Mouse (Mus musculus) cerebellum, adult 8-10 months (tissue): ENCODE data around the gene Hfe2.
"Not testable (repeated sequence)": the region's sequence is repeated elsewhere in the genome, so short reads cannot be mapped to it uniquely, and the experiment has no call there.

Experiments
- DNase-seq: peaks from one replicate; pipeline ENCODE4 v3.0.0; 2022

Hfe2 gene

GRCm38 (mm10) chr3:96496620-96497275 lies 28.2 kb upstream of the Hfe2 start:
- DNase-seq, result not testable (repeated sequence)

- peak; percentile 83 for DNase-seq
These were observed 27.4 kb upstream of the Hfe2 start for GRCm38 (mm10) chr3:96497451-96498028.

GRCm38 (mm10) chr3:96498476-96499245 lies 26.3 kb upstream of the Hfe2 start:
- DNase-seq, result no peak

GRCm38 (mm10) chr3:96499481-96500288 lies 25.3 kb upstream of the Hfe2 start:
- DNase-seq, result peak; percentile 87

- peak; percentile 96 for DNase-seq
These were observed 24.7 kb upstream of the Hfe2 start for GRCm38 (mm10) chr3:96500289-96500621.

GRCm38 (mm10) chr3:96500691-96501265 lies 24.2 kb upstream of the Hfe2 start:
- peak; percentile 93 for DNase-seq

GRCm38 (mm10) chr3:96501391-96502115 lies 23.4 kb upstream of the Hfe2 start:
- DNase-seq, result peak; percentile 91

- no peak for DNase-seq
These were observed 22.5 kb upstream of the Hfe2 start for GRCm38 (mm10) chr3:96502181-96503082.

GRCm38 (mm10) chr3:96503083-96503450 lies 21.9 kb upstream of the Hfe2 start:
- peak; percentile 65 for DNase-seq

GRCm38 (mm10) chr3:96503946-96504345 lies 21.0 kb upstream of the Hfe2 start:
- no peak for DNase-seq

GRCm38 (mm10) chr3:96504931-96505330 lies 20.0 kb upstream of the Hfe2 start:
- no peak for DNase-seq

- DNase-seq, result no peak
These were observed 18.4 kb upstream of the Hfe2 start for GRCm38 (mm10) chr3:96506396-96507047.

- DNase-seq, result not testable (repeated sequence)
These were observed 17.0 kb upstream of the Hfe2 start for GRCm38 (mm10) chr3:96507966-96508365.

- DNase-seq, result no peak
These were observed 4.8 kb upstream of the Hfe2 start for GRCm38 (mm10) chr3:96520171-96520570.

- no peak for DNase-seq
These were observed 2.8 kb upstream of the Hfe2 start for GRCm38 (mm10) chr3:96522149-96522548.

- no peak for DNase-seq
These were observed 753 bp upstream of the Hfe2 start for GRCm38 (mm10) chr3:96524028-96524810.

- DNase-seq, result no peak
These were observed 1.2 kb downstream of the Hfe2 start for GRCm38 (mm10) chr3:96526013-96526762.

- no peak for DNase-seq
These were observed 2.0 kb downstream of the Hfe2 start for GRCm38 (mm10) chr3:96526864-96527542.
